Mouse (Mus musculus) neural tube, embryonic 13.5 days (tissue): ENCODE measurements around the gene Rab13. TPM values are rescaled to one million over a fixed set of nuclear protein-coding genes. Genes with fewer than 3 reads are reported as not detected.
A peak's percentile ranks its signal among the peaks of the same experiment; 100 is the strongest.
"Not testable (repeated sequence)": the region's sequence is repeated elsewhere in the genome, so short reads cannot be mapped to it uniquely, and the experiment has no call there.

Source experiments
- ATAC-seq: fragments of 200-750 bp; cut with Nextera tagmentation; 2 replicates; pipeline ENCODE4 v1.8.0; 2017; ENCODE audit warnings: low read depth, mild to moderate bottlenecking, moderate TSS enrichment, moderate library complexity
- H3K27ac ChIP-seq: fragments of 300-500 bp; sonication (generic); replicated peaks from 2 replicates; pipeline ENCODE4 v1.5.1; 2015; ENCODE audit warnings: moderate library complexity, mild to moderate bottlenecking, inconsistent platforms
- H3K27me3 ChIP-seq: fragments of 300-500 bp; sonication (generic); 2 replicates; pipeline ENCODE4 v1.6.1; 2015; ENCODE audit warnings: mild to moderate bottlenecking, inconsistent platforms
- H3K36me3 ChIP-seq: fragments of 300-500 bp; sonication (generic); 2 replicates; pipeline ENCODE4 v1.6.1; 2015; ENCODE audit warnings: mild to moderate bottlenecking, inconsistent platforms
- H3K4me1 ChIP-seq: fragments of 300-500 bp; sonication (generic); replicated peaks from 2 replicates; pipeline ENCODE4 v1.6.1; 2015; ENCODE audit warnings: inconsistent platforms
- H3K4me2 ChIP-seq: fragments of 300-500 bp; sonication (generic); 2 replicates; pipeline ENCODE4 v1.6.1; 2015; ENCODE audit warnings: inconsistent platforms, mild to moderate bottlenecking, moderate library complexity
- H3K4me3 ChIP-seq: fragments of 300-500 bp; sonication (generic); 2 replicates; pipeline ENCODE4 v1.5.1; 2015; ENCODE audit warnings: mild to moderate bottlenecking, inconsistent platforms
- H3K9ac ChIP-seq: fragments of 300-500 bp; sonication (generic); 2 replicates; pipeline ENCODE4 v1.6.1; 2015; ENCODE audit warnings: moderate library complexity, mild to moderate bottlenecking, inconsistent platforms
- H3K9me3 ChIP-seq: fragments of 300-500 bp; sonication (generic); 2 replicates; pipeline ENCODE4 v1.6.1; 2016; ENCODE audit warnings: inconsistent platforms
- WGBS: fragments of 180-500 bp; shearing (Covaris S2); methylation state at CpG from one replicate; pipeline ENCODE4 v1.1.7; 2015; 5-methylcytosine and 5-hydroxymethylcytosine counted together
- polyA plus RNA-seq: library from polyadenylated mRNA; unstranded; fragments of >200 nt; fragmentation: Nextera tagmentation; extraction: Ambion mirVana; gene quantifications from 2 replicates; pipeline ENCODE4 v1.2.1, GENCODE M21; 2015

Rab13 gene
- polyA plus RNA-seq, 1 experiment from 2014 or later: 22.9 TPM

DNA sequence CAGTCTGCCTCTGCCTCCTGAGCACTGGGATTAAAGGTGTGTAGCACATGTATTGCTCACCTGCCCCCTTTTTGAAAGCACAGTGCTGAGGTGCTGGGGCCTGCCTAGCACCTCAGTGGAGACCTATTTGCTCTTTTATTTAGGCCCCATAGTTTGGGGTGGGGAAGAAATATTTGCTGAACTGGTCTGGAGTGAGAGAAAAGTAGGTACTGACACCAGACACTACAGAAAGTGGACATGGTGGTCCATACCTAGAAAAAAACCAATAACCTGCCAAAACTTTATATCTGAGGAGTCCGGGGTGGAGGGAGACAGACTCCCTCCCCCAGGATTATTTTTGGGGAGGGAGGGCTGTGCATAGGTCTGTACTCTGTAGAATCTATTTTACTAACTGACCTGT lies 39.7 kb downstream of the Rab13 start:
- H3K27me3 ChIP-seq, H3K27ac ChIP-seq, H3K9me3 ChIP-seq: not testable (repeated sequence)
- Histone ChIP-seq H3K36me3 (peaks cover 25% of the 10 kb centered on the region), H3K4me2 (peak overlapping the region; percentile 53), H3K4me3 (peak overlapping the region; percentile 91; the same call in 1 of the 2 replicates), H3K9ac (peak overlapping the region; percentile 94), H3K4me1 (peaks cover 41% of the 10 kb centered on the region)
- 72% methylated on average over 1 of the region's 1 CpGs for WGBS
- peak; percentile 1 for ATAC-seq

DNA sequence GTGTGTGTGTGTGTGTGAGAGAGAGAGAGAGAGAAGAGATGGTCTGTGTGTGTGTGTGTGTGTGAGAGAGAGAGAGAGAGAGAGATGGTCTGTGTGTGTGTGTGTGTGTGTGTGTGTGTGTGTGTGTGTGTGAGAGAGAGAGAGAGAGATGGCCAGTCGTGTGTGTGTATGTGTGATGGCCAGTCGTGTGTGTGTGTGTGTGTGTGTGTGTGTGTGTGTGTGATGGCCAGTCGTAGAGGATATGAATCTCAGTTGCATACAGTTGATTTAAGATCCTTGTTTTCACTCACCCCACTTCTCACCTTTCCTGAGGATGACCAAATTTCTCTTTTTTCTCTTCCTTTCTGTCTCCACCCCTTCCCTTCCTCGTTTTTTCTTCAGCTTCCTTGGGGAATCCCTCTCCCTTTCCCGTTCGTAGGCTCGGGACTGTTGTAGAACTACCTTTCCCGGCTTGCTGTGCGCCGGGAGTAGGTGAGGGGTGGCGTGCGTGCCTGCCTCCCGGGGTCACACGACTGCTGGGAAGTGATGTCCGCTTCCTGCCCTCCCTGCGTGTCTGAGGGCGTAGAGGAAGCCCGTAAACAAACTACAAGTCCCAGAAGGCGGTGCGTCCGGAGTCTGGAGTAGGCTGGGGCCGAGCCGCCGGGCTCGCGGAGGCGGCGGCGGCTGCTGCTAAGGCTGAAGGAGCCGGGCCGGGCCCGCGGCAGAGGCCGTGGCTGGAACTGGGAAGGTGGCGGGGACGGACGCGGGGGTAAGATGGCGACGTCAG lies 40.3 kb downstream of the Rab13 start, which contains the start of gene Crtc2:
Gene Crtc2, plus strand, starts transcription at position 511 of the 766 bp plus-strand sequence.
- Histone ChIP-seq H3K9me3 (no peaks in the 10 kb centered on the region), H3K27me3 (no peaks in the 10 kb centered on the region), H3K36me3 (peaks cover 32% of the 10 kb centered on the region), H3K4me2 (peak within 1 kb of the TSS; percentile 91), H3K4me3 (peak within 1 kb of the TSS; percentile 91), H3K27ac (peak within 1 kb of the TSS; percentile 88), H3K4me1 (peaks cover 36% of the 10 kb centered on the region), H3K9ac (peak within 1 kb of the TSS; percentile 94)
- ATAC-seq: peak; percentile 97
- WGBS: 1% methylated on average over 40 of the region's 40 CpGs

DNA sequence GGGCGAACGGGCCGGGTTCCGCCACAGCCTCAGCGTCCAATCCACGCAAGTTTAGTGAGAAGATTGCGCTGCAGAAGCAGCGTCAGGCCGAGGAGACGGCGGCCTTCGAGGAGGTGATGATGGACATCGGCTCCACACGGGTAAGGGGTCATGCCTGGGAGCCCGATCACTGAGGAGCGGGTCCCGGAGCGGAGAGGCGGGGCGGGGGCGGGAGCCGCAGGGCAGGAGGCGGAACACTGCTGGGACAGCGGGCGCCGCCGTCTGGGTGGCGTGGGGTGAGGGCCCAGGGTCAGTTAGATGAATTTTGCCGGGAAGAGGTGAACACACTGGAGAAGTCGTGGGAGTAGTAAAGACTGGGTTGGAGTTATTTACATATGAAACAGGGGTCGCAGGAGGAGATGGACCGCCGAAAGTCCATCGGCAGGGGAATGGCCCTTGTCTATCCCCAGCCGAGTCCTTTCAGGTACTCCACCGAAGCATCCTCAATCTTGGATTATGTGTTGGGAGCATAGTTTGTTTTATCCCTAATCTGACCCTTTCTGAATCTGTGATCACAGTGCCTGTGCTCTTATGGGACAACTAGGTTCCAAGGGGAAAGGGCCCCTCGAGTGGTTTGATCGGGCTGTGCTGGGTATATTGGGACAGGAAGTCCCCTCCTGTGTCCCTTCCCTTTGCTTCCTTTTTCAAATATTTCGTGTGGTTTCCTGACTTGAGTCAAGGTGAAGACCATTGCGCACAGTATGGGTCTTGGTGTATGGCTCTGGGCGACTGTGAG lies 41.1 kb downstream of the Rab13 start:
- peak overlapping the region; percentile 91 for H3K4me2 ChIP-seq
- H3K9me3 ChIP-seq: no peaks in the 10 kb centered on the region
- WGBS: under 1% methylated on average over 41 of the region's 41 CpGs
- peak; percentile 56 for ATAC-seq
- H3K36me3 ChIP-seq: peaks cover 39% of the 10 kb centered on the region
- peak overlapping the region; percentile 88 for H3K27ac ChIP-seq
- H3K9ac ChIP-seq: peak overlapping the region; percentile 94
- no peaks in the 10 kb centered on the region for H3K27me3 ChIP-seq
- H3K4me1 ChIP-seq: peaks cover 29% of the 10 kb centered on the region
- H3K4me3 ChIP-seq: peak overlapping the region; percentile 91

DNA sequence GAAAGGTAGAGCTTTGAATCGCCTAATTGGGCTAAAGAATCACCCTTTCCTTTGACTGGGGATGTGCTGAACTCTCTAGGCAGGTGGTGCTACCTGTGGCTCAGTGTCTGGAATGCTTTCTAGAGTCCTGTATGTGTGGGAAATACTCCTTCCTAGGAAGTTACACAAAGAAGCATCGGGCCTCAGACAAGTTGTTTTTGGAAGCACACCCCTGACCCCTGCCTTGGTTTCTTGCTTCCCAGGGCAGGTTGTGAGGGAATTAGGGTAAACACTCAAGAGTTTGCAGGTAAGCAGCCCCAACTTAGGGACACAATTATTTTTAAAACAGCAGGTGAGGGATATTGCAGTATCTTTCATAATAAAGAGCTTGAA lies 41.7 kb downstream of the Rab13 start:
- Histone ChIP-seq H3K9ac (peak overlapping the region; percentile 94), H3K27me3 (no peaks in the 10 kb centered on the region), H3K4me1 (peaks cover 28% of the 10 kb centered on the region), H3K9me3 (no peaks in the 10 kb centered on the region), H3K36me3 (peaks cover 45% of the 10 kb centered on the region), H3K27ac (peak overlapping the region; percentile 88; the same call in 1 of the 2 replicates), H3K4me2 (peak overlapping the region; percentile 91), H3K4me3 (peak overlapping the region; percentile 91)
- no peak for ATAC-seq
- 26% methylated on average over 2 of the region's 2 CpGs for WGBS

DNA sequence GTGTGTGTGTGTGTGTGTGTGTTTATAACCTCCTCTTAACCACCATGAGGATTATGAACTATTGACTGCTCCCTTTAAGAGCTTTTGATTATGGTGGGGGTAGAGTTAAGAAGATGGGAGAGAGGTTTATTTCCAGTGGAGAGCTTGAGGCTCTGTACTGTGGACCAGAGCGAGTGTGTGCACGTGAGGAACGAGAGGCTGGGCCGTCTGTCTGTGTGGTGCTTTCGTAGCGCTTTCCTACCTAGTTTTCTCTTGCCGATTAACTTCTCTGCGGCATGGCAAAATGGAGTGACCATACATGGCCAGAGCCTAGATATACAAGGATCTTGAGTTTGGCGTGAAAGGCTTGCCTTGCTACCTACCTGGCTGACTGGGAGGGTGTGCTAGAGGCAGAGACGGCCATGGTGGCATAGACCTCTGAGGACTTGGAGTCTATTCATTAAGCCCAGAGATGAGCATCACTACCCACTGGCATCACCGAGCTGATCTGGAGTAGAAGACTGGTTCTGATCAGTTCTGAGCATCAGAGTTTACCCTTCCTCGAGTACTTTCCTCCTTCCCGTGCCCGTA lies 42.4 kb downstream of the Rab13 start:
- 93% methylated on average over 14 of the region's 14 CpGs for WGBS
- peak overlapping the region; percentile 91 for H3K4me2 ChIP-seq
- H3K4me1 ChIP-seq: peaks cover 28% of the 10 kb centered on the region
- H3K9ac ChIP-seq: peak overlapping the region; percentile 94
- peaks cover 49% of the 10 kb centered on the region for H3K36me3 ChIP-seq
- no peaks in the 10 kb centered on the region for H3K27me3 ChIP-seq
- no peak overlapping the region for H3K27ac ChIP-seq
- H3K9me3 ChIP-seq: no peaks in the 10 kb centered on the region
- H3K4me3 ChIP-seq: no peak overlapping the region
- no peak for ATAC-seq

DNA sequence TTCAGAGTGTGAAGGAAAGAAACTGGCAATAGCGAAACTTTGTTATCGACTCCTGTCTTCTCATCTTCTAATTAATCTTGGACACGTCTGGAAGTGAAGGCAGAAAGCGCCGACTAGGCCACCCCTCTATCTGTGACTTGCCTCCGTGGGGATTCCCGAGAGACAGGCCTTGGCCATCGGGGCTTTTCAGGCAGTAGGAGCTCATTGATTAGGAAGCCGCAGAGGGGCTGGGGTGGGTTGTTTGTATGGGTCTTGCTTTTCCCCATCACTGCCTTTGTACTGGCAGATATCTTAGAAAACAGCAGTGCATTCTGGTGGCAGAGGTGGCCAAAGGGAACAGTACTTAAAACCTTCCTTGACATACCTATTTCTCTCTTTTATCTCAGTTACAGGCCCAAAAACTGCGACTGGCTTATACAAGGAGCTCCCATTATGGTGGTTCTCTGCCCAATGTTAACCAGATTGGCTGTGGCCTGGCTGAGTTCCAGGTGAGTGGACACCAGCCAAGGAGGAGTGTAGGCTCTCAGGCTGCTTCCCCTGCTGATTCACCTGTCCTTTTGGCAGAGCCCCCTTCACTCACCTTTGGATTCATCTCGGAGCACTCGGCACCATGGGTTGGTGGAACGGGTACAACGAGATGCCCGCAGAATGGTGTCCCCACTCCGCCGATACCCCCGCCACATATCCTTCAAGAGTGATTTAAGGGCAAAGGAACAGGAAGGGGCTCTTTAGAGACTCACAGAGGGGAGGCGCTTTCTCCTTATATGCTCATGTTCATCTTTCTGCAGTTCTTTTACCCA lies 43.4 kb downstream of the Rab13 start:
- peaks cover 28% of the 10 kb centered on the region for H3K4me1 ChIP-seq
- no peak for ATAC-seq
- peaks cover 50% of the 10 kb centered on the region for H3K36me3 ChIP-seq
- H3K27ac ChIP-seq: no peak overlapping the region
- no peaks in the 10 kb centered on the region for H3K9me3 ChIP-seq
- H3K4me3 ChIP-seq: no peak overlapping the region
- WGBS: 91% methylated on average over 19 of the region's 19 CpGs
- H3K27me3 ChIP-seq: no peaks in the 10 kb centered on the region
- H3K4me2 ChIP-seq: no peak overlapping the region
- H3K9ac ChIP-seq: no peak overlapping the region

DNA sequence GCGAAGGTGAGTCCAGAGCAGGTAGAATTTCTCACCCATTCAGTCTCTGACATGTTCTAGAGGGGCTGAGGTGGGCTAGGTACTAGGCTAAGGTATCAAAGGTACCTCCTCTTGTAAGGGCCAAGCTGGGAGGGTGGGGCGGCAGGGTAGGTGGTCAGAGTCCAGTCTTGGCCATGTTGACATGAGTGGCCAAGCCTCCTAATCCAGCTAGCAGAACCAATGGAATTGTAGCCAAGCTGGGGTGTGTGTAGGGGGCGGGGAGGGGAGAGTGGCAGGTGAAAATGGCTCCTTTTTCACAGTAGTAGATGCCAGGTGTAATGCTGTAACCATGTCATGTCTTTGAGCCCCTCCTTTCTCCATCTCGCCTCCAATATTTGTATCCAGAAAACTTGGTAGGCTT lies 45.0 kb downstream of the Rab13 start:
- no peak for ATAC-seq
- Histone ChIP-seq H3K4me1 (peaks cover 23% of the 10 kb centered on the region), H3K27me3 (no peaks in the 10 kb centered on the region), H3K4me2 (no peak overlapping the region), H3K9me3 (no peaks in the 10 kb centered on the region), H3K4me3 (no peak overlapping the region), H3K36me3 (peaks cover 66% of the 10 kb centered on the region), H3K27ac (no peak overlapping the region), H3K9ac (no peak overlapping the region)
- 90% methylated on average over 4 of the region's 4 CpGs for WGBS

DNA sequence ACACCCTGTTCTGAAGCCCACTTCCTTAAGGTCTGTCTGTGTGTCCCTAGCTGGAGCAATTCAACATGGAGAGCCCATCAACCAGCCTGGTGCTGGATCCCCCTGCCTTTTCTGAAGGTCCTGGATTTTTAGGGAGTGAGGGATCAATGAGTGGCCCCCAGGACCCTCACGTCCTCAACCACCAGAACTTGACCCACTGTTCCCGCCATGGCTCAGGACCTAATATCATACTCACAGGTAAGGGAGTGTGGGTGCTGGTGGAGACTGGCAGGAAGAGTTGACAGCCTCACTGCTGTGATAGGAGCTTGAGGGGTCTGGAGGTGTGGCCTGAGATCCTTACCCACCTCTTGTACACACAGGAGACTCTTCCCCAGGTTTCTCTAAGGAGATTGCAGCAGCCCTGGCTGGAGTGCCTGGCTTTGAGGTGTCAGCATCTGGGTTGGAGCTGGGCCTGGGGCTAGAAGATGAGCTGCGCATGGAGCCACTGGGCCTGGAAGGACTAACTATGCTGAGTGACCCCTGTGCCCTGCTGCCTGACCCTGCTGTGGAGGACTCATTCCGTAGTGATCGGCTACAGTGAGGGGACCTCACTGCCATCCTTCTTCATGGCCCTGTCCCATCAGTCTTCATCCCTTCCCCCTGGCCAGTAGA lies 49.8 kb downstream of the Rab13 start:
- Histone ChIP-seq H3K4me3 (no peak overlapping the region), H3K9ac (no peak overlapping the region), H3K36me3 (peaks cover 60% of the 10 kb centered on the region), H3K27ac (no peak overlapping the region), H3K4me2 (no peak overlapping the region), H3K9me3 (no peaks in the 10 kb centered on the region), H3K4me1 (peaks cover 11% of the 10 kb centered on the region), H3K27me3 (no peaks in the 10 kb centered on the region)
- 90% methylated on average over 5 of the region's 5 CpGs for WGBS
- ATAC-seq: no peak

DNA sequence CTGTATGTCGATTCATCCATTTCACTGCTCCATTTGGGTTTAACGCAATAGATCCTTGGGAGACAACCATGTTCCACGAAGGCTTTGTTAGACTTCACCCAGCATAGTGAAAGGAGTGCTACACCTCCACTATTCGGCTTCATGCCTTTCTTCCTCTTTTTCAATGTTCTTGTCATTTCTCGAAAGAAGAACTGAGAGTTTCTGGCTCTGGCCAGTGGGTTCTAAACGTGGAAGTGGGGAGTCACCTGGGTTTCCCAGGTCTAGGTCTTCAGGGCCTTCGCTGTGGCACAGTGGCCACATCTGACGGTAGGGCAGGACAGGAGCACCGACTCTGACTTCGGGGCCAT lies 51.2 kb downstream of the Rab13 start:
- peak overlapping the region; percentile 73 for H3K4me2 ChIP-seq
- peak overlapping the region; percentile 96 for H3K27ac ChIP-seq
- H3K4me1 ChIP-seq: peaks cover 11% of the 10 kb centered on the region
- no peak for ATAC-seq
- H3K9me3 ChIP-seq: no peaks in the 10 kb centered on the region
- H3K9ac ChIP-seq: peak overlapping the region; percentile 93
- no peaks in the 10 kb centered on the region for H3K27me3 ChIP-seq
- peaks cover 55% of the 10 kb centered on the region for H3K36me3 ChIP-seq
- 34% methylated on average over 10 of the region's 10 CpGs for WGBS
- peak overlapping the region; percentile 82 for H3K4me3 ChIP-seq

DNA sequence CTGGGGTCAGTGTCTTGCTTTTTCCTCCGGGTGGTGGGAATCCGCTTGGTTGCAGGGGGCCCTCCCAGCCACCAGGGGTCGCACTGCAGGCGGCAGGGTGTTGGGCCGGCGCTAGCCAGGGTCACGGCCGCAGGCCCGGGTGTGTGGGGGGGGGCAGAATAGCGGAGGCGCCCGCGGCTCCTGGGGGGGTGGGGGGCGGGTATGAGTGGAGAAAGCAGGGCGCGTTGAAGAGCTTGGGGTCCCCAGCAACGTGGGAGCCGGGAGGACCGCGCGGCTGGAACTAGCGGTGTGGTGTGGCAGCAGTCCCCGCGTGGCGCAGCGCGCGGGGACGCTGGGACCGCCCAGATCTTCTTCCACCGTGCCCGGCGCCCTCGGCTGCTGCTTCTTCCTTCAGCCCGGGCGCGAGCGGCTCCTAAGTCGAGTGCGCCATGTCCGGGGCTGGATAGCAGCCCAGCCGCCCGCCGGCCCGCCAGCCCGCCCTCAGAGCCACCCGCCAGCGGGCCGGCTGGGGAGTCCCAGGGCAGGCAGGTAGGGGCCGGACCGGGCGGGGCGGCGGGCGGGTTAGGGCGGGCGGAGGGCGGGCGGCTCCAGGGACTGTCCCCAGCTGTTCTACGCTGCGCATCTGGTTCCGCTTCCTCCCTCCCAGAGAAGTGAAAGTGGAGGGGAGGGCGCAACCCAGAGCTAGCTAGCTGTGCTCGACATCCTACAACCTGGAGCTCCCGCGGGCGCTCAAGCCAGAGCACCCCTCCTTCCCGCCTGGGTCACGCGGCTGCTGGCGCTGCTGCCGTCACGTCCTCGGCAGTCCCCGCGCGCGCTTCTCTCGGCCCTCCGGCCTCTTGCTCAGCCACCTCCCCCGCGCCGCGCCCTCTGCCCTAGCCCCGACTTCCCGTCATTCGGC lies 51.8 kb downstream of the Rab13 start, which contains the start of gene Dennd4b:
Gene Dennd4b, plus strand, starts transcription at position 152 of the 898 bp plus-strand sequence.
- peak within 1 kb of the TSS; percentile 82 for H3K4me3 ChIP-seq
- H3K4me1 ChIP-seq: peaks cover 11% of the 10 kb centered on the region
- no peaks in the 10 kb centered on the region for H3K9me3 ChIP-seq
- H3K36me3 ChIP-seq: peaks cover 50% of the 10 kb centered on the region
- peak within 1 kb of the TSS; percentile 93 for H3K9ac ChIP-seq
- peak within 1 kb of the TSS; percentile 96 for H3K27ac ChIP-seq
- ATAC-seq: peak; percentile 87
- under 1% methylated on average over 62 of the region's 87 CpGs for WGBS
- H3K27me3 ChIP-seq: no peaks in the 10 kb centered on the region
- H3K4me2 ChIP-seq: peak within 1 kb of the TSS; percentile 73
